Mouse (Mus musculus): ENCODE measurements at regions not wholly inside any gene's neighbourhood (a gene's known extent, or its start where the extent isn't known, plus 50 kb on each side); places are given as distances from the start of the nearest gene placed in this dataset.
"Not testable (repeated sequence)": the region's sequence is repeated elsewhere in the genome, so short reads cannot be mapped to it uniquely, and the experiment has no call there.

- DNase-seq (ENCODE audit: low spot score): no peak
Measured at GRCm38 (mm10) chr3:58227322-58227627, 187.2 kb upstream of the Tsc22d2 start.

GRCm38 (mm10) chr3:58228189-58228588, 186.3 kb upstream of the Tsc22d2 start:
- no peak for DNase-seq (ENCODE audit: low spot score)

GRCm38 (mm10) chr3:58231746-58232145, 182.8 kb upstream of the Tsc22d2 start:
- DNase-seq (ENCODE audit: low spot score): no peak

- no peak for DNase-seq (ENCODE audit: low spot score)
Measured at GRCm38 (mm10) chr3:58233296-58233695, 181.2 kb upstream of the Tsc22d2 start.

- DNase-seq (ENCODE audit: low spot score): no peak
Measured at GRCm38 (mm10) chr3:58234846-58235630, 179.5 kb upstream of the Tsc22d2 start.

GRCm38 (mm10) chr3:58238111-58238510, 176.4 kb upstream of the Tsc22d2 start:
- no peak for DNase-seq (ENCODE audit: low spot score)

GRCm38 (mm10) chr3:58240775-58241174, 173.7 kb upstream of the Tsc22d2 start:
- DNase-seq (ENCODE audit: low spot score): peak; percentile 2

GRCm38 (mm10) chr3:58245361-58245760, 169.2 kb upstream of the Tsc22d2 start:
- DNase-seq (ENCODE audit: low spot score): no peak

GRCm38 (mm10) chr3:58247989-58248388, 166.5 kb upstream of the Tsc22d2 start:
- DNase-seq (ENCODE audit: low spot score): no peak

- DNase-seq (ENCODE audit: low spot score): peak; percentile 29
Measured at GRCm38 (mm10) chr3:58253942-58254341, 160.6 kb upstream of the Tsc22d2 start.

GRCm38 (mm10) chr3:58267606-58268325, 146.7 kb upstream of the Tsc22d2 start:
- DNase-seq (ENCODE audit: low spot score): peak; percentile 51

- DNase-seq (ENCODE audit: low spot score): not testable (repeated sequence)
Measured at GRCm38 (mm10) chr3:58271441-58271840, 143.1 kb upstream of the Tsc22d2 start.

GRCm38 (mm10) chr3:58281291-58281690, 133.2 kb upstream of the Tsc22d2 start:
- no peak for DNase-seq (ENCODE audit: low spot score)

- DNase-seq (ENCODE audit: low spot score): not testable (repeated sequence)
Measured at GRCm38 (mm10) chr3:58284371-58284770, 130.1 kb upstream of the Tsc22d2 start.

GRCm38 (mm10) chr3:58295810-58296209, 118.7 kb upstream of the Tsc22d2 start:
- DNase-seq (ENCODE audit: low spot score): no peak

- DNase-seq (ENCODE audit: low spot score): no peak
Measured at GRCm38 (mm10) chr3:58300213-58300612, 114.3 kb upstream of the Tsc22d2 start.

- DNase-seq (ENCODE audit: low spot score): no peak
Measured at GRCm38 (mm10) chr3:58300801-58301485, 113.6 kb upstream of the Tsc22d2 start.

GRCm38 (mm10) chr3:58302322-58302721, 112.2 kb upstream of the Tsc22d2 start:
- DNase-seq (ENCODE audit: low spot score): no peak

GRCm38 (mm10) chr3:58303746-58304145, 110.8 kb upstream of the Tsc22d2 start:
- DNase-seq (ENCODE audit: low spot score): no peak

GRCm38 (mm10) chr3:58309601-58310000, 104.9 kb upstream of the Tsc22d2 start:
- DNase-seq (ENCODE audit: low spot score): no peak

GRCm38 (mm10) chr3:58310390-58310789, 104.1 kb upstream of the Tsc22d2 start:
- no peak for DNase-seq (ENCODE audit: low spot score)

GRCm38 (mm10) chr3:58311104-58311685, 103.3 kb upstream of the Tsc22d2 start:
- DNase-seq (ENCODE audit: low spot score): no peak

- no peak for DNase-seq (ENCODE audit: low spot score)
Measured at GRCm38 (mm10) chr3:58312623-58313022, 101.9 kb upstream of the Tsc22d2 start.
